Mouse (Mus musculus) spleen, adult 2 months (tissue): ENCODE data around the gene Vhl.

Source experiments
- CTCF ChIP-seq: fragments of 200-500 bp; IDR thresholded peaks from 2 replicates; pipeline ENCODE4 v1.5.1; 2011; ENCODE audit warnings: mild to moderate bottlenecking, inconsistent platforms; ENCODE audit not compliant: insufficient read depth, insufficient read length, insufficient replicate concordance; ENCODE audit errors: extremely low read depth
- POLR2A ChIP-seq: fragments of 200-500 bp; IDR thresholded peaks from 2 replicates; pipeline ENCODE4 v1.6.1; 2011; ENCODE audit warnings: low read depth, low read length, inconsistent platforms

DNA sequence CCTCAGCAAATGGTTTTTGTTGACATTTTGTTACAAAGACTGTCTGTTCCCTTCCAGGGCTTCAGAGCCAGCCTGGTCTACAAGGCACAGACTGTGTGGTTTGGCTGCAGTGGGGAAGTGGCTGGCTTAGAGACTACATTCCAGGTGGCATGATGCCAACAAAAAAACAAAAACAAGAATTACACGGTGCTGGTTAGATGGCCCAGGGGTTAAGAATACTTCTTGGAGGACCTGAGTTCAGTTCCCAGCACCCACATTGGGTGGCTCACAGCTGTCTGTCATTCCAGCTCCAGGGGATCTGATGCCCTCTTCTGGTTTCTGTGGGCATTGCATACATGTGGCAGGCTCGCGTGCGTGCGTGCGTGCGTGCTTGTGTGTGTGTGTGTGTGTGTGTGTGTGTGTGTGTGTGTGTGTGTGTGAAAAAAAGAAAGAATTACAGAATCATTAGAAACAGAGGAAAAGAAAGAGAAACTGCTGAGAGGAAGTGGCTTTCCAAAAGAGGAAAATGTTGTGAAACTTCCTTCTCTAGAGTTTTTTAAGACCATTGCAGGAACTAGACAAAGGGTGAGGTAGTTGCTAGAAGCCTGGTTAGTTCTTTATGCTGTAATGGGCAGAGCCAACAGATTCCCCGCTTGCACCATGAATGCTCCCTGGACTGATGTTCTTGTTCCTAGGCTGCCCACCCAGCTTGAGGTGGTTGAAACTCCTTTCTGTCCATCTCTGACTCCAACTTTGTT, 39.4 kb downstream of the Vhl start:
- TF ChIP-seq POLR2A = no peak
- no peak for TF ChIP-seq CTCF
